Mouse (Mus musculus) embryonic stem cell, embryonic (primary cell): ENCODE results near the gene Gstm5.

Experiments
- CTCF ChIA-PET, 4 experiments: fragments of 300-600 bp in 2 of 4; fragments of 350-600 bp in 2 of 4; sonication (Branson Sonifier 250); formaldehyde crosslinking; loops; one replicate each; lab custom pipeline; 2022; ENCODE audit warnings: inconsistent platforms in 2 of 4; lab: Charles Lee
- POLR2A ChIA-PET, 4 experiments: fragments of 300-600 bp in 2 of 4; fragments of 350-600 bp in 2 of 4; sonication (Branson Sonifier 250); formaldehyde crosslinking; loops; one replicate each; lab custom pipeline; 2022; ENCODE audit warnings: antibody characterized with exemption in 4 of 4, inconsistent platforms in 1 of 4; lab: Charles Lee

The Gstm5 gene

GRCm38 (mm10) chr3:107905942-107906341, 10.3 kb downstream of the Gstm5 start:
- ChIA-PET POLR2A (interaction anchor here in 1 of 4 experiments (0.6 to 0.9 kb wide), 2 partner anchors 11 to 475 kb away, joined by 3 read pairs; partner anchors contain the start of gene Gstm5), CTCF (interaction anchor here in 1 of 4 experiments (0.6 kb wide), 1 partner anchor 306 kb away, joined by 3 read pairs; no protein-coding TSS in a partner anchor)

GRCm38 (mm10) chr3:107916674-107917073, 21.1 kb downstream of the Gstm5 start:
- ChIA-PET CTCF (interaction anchor here (0.9 to 3.1 kb wide), 10 partner anchors 14 to 53 kb away, joined by 3 to 18 read pairs (median 8); partner anchors contain the start of genes Gstm6 (in 1 of the 4) and Gstm7 (in 1 of the 4)), POLR2A (interaction anchor here in 2 of 4 experiments (0.8 to 1.6 kb wide), 4 partner anchors 27 to 340 kb away, joined by 3 to 5 read pairs (median 3); partner anchors contain the start of genes Atxn7l2 (in 1 of the 2), Gstm6 (in 1 of the 2) and Psma5 (in 1 of the 2))

DNA sequence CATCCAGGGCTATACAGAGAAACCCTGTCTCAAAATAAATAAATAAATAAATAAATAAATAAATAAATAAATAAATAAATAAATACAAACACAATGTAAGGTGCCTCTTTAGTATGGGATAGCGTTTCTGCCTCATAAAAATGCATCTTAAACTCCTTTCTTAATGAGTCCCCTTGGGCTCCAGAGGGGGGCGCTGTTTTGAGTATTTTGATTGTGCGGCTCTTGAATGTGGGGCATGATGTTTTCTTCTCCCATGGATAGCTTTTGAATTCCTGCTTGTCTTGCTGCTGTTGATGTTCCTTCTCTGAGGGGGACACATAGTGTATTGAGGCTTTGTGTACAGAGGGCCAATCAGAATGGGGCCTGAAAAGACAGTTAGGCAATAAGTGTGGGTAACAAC, 21.5 kb downstream of the Gstm5 start:
- ChIA-PET POLR2A (interaction anchor here in 3 of 4 experiments (0.6 to 1.7 kb wide), 10 partner anchors 8 to 340 kb away, joined by 3 to 5 read pairs (median 3); partner anchors contain the start of genes Gstm7 (in 2 of the 3), Ampd2 (in 1 of the 3), Atxn7l2 (in 1 of the 3) and Gstm6 (in 1 of the 3)), CTCF (interaction anchor here (0.6 to 3.1 kb wide), 25 partner anchors 9 to 1425 kb away, joined by 3 to 18 read pairs (median 4); partner anchors contain the start of genes Gstm6 (in 2 of the 4) and Gstm7 (in 2 of the 4))

- CTCF ChIA-PET: interaction anchor here (0.6 to 3.1 kb wide), 33 partner anchors 10 to 1112 kb away, joined by 3 to 18 read pairs (median 4); partner anchors contain the start of genes Gstm6 (in 2 of the 4) and Gstm7 (in 2 of the 4)
- POLR2A ChIA-PET: interaction anchor here in 3 of 4 experiments (0.6 to 1.7 kb wide), 8 partner anchors 7 to 339 kb away, joined by 3 to 4 read pairs (median 3); partner anchors contain the start of genes Gstm7 (in 2 of the 3), Ampd2 (in 1 of the 3) and Psma5 (in 1 of the 3)
Measured at GRCm38 (mm10) chr3:107917783-107918408, 22.3 kb downstream of the Gstm5 start.

DNA sequence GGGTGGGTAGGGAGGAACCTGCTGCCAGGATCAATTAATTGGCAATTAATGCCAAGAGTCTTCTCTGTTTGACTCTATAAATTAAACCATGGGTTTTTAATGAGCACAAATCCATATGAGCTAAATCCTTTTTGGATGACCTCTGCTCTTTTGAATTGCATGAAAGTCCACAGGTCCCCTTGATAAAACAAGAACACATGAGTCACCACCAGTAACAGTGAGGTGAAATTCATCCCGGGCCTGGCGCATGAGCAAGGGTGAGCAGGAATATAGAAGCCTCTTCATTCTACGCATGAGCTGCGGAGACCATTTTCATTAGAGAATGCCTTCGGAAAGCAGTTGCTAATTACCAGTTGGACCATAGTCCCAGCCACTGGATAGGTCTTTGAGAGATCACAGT, 24.7 kb downstream of the Gstm5 start:
- CTCF ChIA-PET: interaction anchor here in 2 of 4 experiments (0.6 to 2.5 kb wide), 4 partner anchors 53 to 464 kb away, joined by 3 to 9 read pairs (median 4); no protein-coding TSS in a partner anchor
- POLR2A ChIA-PET: interaction anchor here in 3 of 4 experiments (0.6 to 2.2 kb wide), 6 partner anchors 10 to 587 kb away, joined by 3 to 11 read pairs (median 3); partner anchors contain the start of genes Gstm7 (in 1 of the 3) and Psma5 (in 1 of the 3)

- ChIA-PET CTCF (interaction anchor here in 1 of 4 experiments (1.8 kb wide), 1 partner anchor 58 kb away, joined by 4 read pairs; no protein-coding TSS in a partner anchor), POLR2A (interaction anchor here in 3 of 4 experiments (0.6 to 1.3 kb wide), 3 partner anchors 8 to 92 kb away, joined by 3 read pairs; partner anchors contain the start of gene Gstm1 (in 1 of the 3))
Measured at GRCm38 (mm10) chr3:107925335-107925734, 29.7 kb downstream of the Gstm5 start.

DNA sequence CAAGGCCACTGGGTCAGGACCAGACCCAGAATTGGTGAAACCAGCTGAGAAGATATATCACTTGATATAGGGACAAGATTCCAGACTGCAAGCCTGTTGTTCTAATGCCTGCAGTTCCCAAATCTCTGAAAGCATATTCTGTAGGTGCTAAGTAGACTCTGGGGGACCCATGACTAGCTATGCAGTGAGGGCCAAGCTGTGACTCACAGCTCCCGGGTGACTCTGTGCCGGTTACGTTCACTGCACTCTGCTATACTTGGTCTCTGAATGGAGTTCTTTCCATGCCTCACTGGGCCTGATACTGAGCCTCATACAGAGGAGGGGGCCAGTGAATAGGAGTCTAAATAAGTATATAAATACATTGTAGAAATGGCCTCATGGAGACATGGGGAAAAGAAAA, 32.2 kb downstream of the Gstm5 start:
- ChIA-PET CTCF (interaction anchor here in 3 of 4 experiments (0.5 to 1.0 kb wide), 4 partner anchors 10 to 130 kb away, joined by 3 to 14 read pairs (median 3); partner anchors contain the start of gene Gstm6 (in 1 of the 3)), POLR2A (no interaction called here)

- POLR2A ChIA-PET: interaction anchor here in 1 of 4 experiments (1.5 kb wide), 1 partner anchor 68 kb away, joined by 4 read pairs; no protein-coding TSS in a partner anchor
- CTCF ChIA-PET: interaction anchor here in 1 of 4 experiments (0.6 to 1.4 kb wide), 4 partner anchors 11 to 302 kb away, joined by 3 to 6 read pairs (median 3); partner anchors contain the start of genes Gstm1 and Gstm6
Measured at GRCm38 (mm10) chr3:107928691-107929090, 33.1 kb downstream of the Gstm5 start.

DNA sequence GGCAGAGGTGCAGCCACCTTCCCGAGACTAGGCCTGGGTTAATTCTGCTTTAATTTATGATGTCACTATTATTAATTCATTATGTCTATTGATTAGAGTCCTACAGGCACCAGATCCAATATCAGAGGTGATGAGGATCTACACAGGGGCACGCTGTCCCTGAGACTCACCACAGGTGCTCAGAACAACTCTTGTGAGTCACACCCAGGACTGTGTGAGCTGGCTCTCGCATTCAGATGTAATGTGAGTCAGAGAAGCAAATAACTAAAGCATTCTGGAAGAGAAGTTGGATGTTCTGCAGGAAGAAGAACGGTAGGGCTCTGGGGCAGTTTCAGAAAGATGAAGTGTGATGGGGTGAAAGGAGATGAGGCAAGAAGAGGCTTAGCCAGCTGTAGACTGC, 33.6 kb downstream of the Gstm5 start:
- POLR2A ChIA-PET: interaction anchor here in 1 of 4 experiments (1.5 kb wide), 1 partner anchor 67 kb away, joined by 4 read pairs; no protein-coding TSS in a partner anchor

DNA sequence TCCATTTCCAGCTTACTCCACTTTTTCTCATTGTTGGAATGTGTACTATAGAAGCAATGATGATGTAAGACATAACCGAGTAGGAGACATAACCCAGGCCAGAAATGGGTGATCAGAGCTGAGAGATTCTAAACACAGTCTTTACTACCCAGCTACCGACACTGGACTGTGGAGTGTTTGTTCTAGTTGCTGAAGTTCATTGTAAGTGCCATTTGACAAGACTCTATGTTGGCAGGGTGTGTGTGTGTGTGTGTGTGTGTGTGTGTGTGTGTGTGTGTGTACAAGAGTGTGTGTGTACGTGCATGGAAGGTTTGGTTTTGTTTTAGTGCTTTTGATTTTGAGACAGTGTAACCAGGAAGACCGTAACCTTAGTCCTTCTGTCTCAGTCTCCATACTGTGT, 34.1 kb downstream of the Gstm5 start:
- CTCF ChIA-PET: interaction anchor here in 2 of 4 experiments (0.6 to 1.4 kb wide), 2 partner anchors 14 to 119 kb away, joined by 3 to 6 read pairs; partner anchors contain the start of gene Gstm6 (in 1 of the 2)

More for the DNA sequence above, 33.6 kb downstream of the Gstm5 start:
- CTCF ChIA-PET: interaction anchor here in 2 of 4 experiments (0.6 to 1.4 kb wide), 5 partner anchors 10 to 302 kb away, joined by 3 to 6 read pairs (median 3); partner anchors contain the start of genes Gstm1 (in 1 of the 2) and Gstm6 (in 1 of the 2)

GRCm38 (mm10) chr3:107931134-107931533, 35.5 kb downstream of the Gstm5 start:
- CTCF ChIA-PET: interaction anchor here (0.5 to 2.6 kb wide), 40 partner anchors 8 to 909 kb away, joined by 3 to 46 read pairs (median 5); partner anchors contain the start of genes Gstm6 (in 4 of the 4), Gstm1 (in 3 of the 4), Ahcyl1 (in 1 of the 4) and Cyb561d1 (in 1 of the 4)
- POLR2A ChIA-PET: interaction anchor here (0.5 to 4.1 kb wide), 62 partner anchors 8 to 660 kb away, joined by 3 to 37 read pairs (median 4); partner anchors contain the start of genes Gnai3 (in 3 of the 4), Gstm1 (in 3 of the 4), Gstm2 (in 3 of the 4) and Gstm4 (in 3 of the 4)

More for the DNA sequence above, 34.1 kb downstream of the Gstm5 start:
- POLR2A ChIA-PET: interaction anchor here in 2 of 4 experiments (1.5 to 2.4 kb wide), 4 partner anchors 9 to 217 kb away, joined by 4 to 11 read pairs (median 8); no protein-coding TSS in a partner anchor

DNA sequence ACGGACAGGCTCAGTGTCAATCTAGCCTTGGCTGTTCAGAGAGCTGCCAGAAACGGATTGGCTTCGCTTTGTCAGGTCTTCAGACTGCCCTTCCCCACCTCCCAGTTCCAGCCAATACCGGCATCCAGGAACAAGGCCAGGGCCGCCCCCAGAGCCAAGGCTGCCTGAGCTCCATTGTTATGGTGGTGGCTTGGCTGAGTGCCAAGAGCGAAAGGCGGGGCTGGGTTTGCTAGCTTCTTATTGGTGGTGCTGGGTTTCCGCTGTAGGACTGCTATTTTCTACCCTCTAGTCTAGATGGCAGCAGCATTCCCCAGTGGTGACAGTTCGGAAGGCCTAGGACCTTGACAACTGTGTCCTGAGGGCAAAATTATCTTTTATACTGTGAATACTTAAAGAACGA, 36.0 kb downstream of the Gstm5 start, which contains the start of gene Gstm7:
TSS of gene Gstm7 (minus strand) at position 148 of the 400 bp plus-strand sequence.
- CTCF ChIA-PET: interaction anchor here (0.5 to 2.6 kb wide), 43 partner anchors 8 to 908 kb away, joined by 3 to 46 read pairs (median 5); partner anchors contain the start of genes Gstm6 (in 4 of the 4), Gstm1 (in 3 of the 4), Ahcyl1 (in 1 of the 4) and Cyb561d1 (in 1 of the 4)
- POLR2A ChIA-PET: interaction anchor here (0.5 to 4.1 kb wide), 64 partner anchors 8 to 659 kb away, joined by 3 to 37 read pairs (median 4); partner anchors contain the start of genes Gnai3 (in 3 of the 4), Gstm1 (in 3 of the 4), Gstm2 (in 3 of the 4) and Gstm4 (in 3 of the 4)

DNA sequence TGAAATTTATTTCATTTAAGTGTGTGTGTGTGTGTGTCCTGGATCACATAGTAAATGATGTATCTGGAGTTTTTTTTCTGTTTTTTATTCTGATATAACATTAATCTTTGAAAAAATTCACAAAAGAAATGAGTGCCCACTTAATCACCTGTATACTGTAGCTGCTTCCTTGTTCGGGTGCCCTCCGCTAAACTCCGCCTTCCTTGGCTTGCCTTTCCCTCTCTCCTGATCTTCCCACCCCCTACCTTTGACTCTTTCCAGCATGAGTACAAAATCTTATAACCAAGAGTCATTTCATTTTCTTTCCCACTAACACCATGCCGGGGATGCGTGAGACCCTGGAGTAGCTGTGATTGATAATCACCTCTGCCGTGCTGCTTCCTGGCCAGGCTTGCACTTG, 36.5 kb downstream of the Gstm5 start:
- ChIA-PET CTCF (interaction anchor here (0.6 to 2.6 kb wide), 31 partner anchors 7 to 908 kb away, joined by 3 to 46 read pairs (median 5); partner anchors contain the start of genes Gstm6 (in 4 of the 4), Gstm1 (in 3 of the 4), Cyb561d1 (in 1 of the 4) and Gstm4 (in 1 of the 4)), POLR2A (interaction anchor here (0.6 to 4.1 kb wide), 58 partner anchors 7 to 659 kb away, joined by 3 to 37 read pairs (median 4); partner anchors contain the start of genes Gnai3 (in 3 of the 4), Gstm2 (in 3 of the 4), Gstm4 (in 3 of the 4) and Gstm6 (in 3 of the 4))

DNA sequence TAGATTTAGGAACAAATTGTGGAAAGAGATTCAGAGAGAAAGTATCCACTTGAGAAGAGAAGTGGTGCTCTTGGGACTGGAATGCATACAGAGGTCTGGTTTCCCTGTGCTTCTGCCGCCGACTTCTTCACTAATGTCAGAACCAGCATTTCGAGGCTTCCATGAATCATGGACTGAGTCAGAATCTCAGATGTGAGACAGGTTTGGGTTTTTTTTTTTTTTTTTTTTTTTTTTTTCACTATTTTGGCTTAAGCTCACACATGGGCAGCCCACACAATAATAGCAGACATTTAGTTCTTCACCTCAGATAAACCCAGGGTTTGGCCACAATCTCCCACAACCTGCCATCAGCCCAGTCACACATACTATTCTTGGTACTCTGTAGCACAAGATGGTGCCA, 39.6 kb downstream of the Gstm5 start:
- ChIA-PET POLR2A (interaction anchor here in 1 of 4 experiments (0.8 kb wide), 1 partner anchor 135 kb away, joined by 4 read pairs; no protein-coding TSS in a partner anchor), CTCF (no interaction called here)

GRCm38 (mm10) chr3:107935888-107936287, 40.3 kb downstream of the Gstm5 start:
- ChIA-PET POLR2A (interaction anchor here in 1 of 4 experiments (0.8 to 1.2 kb wide), 2 partner anchors 10 to 134 kb away, joined by 3 to 4 read pairs; no protein-coding TSS in a partner anchor), CTCF (no interaction called here)

- CTCF ChIA-PET: interaction anchor here in 3 of 4 experiments (0.6 to 1.7 kb wide), 28 partner anchors 8 to 225 kb away, joined by 3 to 6 read pairs (median 3); partner anchors contain the start of genes Gstm4 (in 2 of the 3), Gnai3 (in 1 of the 3), Gstm1 (in 1 of the 3) and Gstm7 (in 1 of the 3)
Measured at GRCm38 (mm10) chr3:107939403-107939802, 43.8 kb downstream of the Gstm5 start.

More at GRCm38 (mm10) chr3:107939403-107939802, 43.8 kb downstream of the Gstm5 start:
- POLR2A ChIA-PET: interaction anchor here (0.6 to 2.9 kb wide), 9 partner anchors 8 to 207 kb away, joined by 3 to 14 read pairs (median 4); partner anchors contain the start of genes Gstm7 (in 3 of the 4), Gstm1 (in 1 of the 4) and Gstm4 (in 1 of the 4)
